Comparison of ENCODE assay signal across 14 mouse cellular contexts in the genomic region with DNA sequence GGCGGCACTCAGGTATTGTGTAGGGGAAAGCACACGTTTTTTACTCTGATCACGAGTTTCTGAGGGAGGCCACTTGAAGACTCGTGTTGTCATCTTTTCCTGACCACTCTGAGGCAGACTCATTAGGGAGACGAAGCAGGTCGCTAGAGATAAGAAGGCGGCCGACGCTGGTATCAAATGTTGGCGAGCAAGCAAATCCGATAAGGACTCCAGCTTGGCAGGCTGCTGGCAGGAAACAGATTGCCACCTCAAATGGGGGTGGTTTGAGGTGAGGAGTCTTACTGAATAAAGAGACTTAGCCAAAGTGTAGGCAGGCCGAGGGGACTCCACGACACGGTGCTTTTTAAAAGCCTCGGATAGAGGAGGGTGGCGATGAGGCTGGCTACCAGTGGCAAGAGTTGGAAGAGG.
DNase-seq lines count a peak whose midpoint lies in the region; ATAC-seq and TF ChIP-seq lines count a peak whose summit lies in the region.
"Had no signal": no experiment of that assay in that cellular context is flagged by ENCODE, and none has a peak within 500 bp of the region (broad histone marks: within the 10 kb centered on the region; RNA-seq: fewer than 3 reads in every experiment).

No protein-coding gene starts in this region.

- H3K4me2 ChIP-seq in heart, embryonic 13.5 days, result peak overlapping the region; percentile 64
- no peak overlapping the region for H3K4me2 ChIP-seq in kidney, embryonic 15.5 days
- H3K4me2 ChIP-seq: hindbrain, embryonic 15.5 days had no signal

- TF ChIP-seq RAD21 in MEL (IDR thresholded peaks at IDR 0.05; ENCODE audit: low read depth, low read length), result no peak

- WGBS in heart, embryonic 13.5 days, result 20% methylated on average over 16 of the region's 16 CpGs
- WGBS in kidney, embryonic 15.5 days, result 76% methylated on average over 16 of the region's 16 CpGs

- TF ChIP-seq CTCF in MEL (IDR thresholded peaks at IDR 0.05 in 2 of 3, conservative IDR thresholded peaks at IDR 0.05 in 1 of 3; ENCODE audit: control insufficient read depth in 1 of 3, insufficient read depth in 1 of 3, low read depth in 2 of 3, low read length in 3 of 3, poor library complexity in 1 of 3, severe bottlenecking in 1 of 3), result no peak

- no peaks in the 10 kb centered on the region for H3K27me3 ChIP-seq in heart, embryonic 13.5 days (replicated peaks)
- H3K27me3 ChIP-seq in MEL (ENCODE audit: control insufficient read depth in 1 of 2, insufficient read depth in 2 of 2, low read length in 2 of 2), result no peaks in the 10 kb centered on the region
- no peaks in the 10 kb centered on the region for H3K27me3 ChIP-seq in kidney, embryonic 15.5 days
- H3K27me3 ChIP-seq: hindbrain, embryonic 15.5 days had no signal

- no peak for DNase-seq in heart, adult 11 months
- peak; percentile 83 for DNase-seq in MEL (ENCODE audit: low read depth, low spot score)
- DNase-seq in frontal cortex, postnatal 14 days (ENCODE audit: low spot score in 2 of 2), result peak; percentile 30 to 36
- DNase-seq in left cerebral cortex, postnatal 36 days (ENCODE audit: low spot score in 2 of 2), result peak; percentile 69 to 77
- no peak for DNase-seq in yolk sac, embryonic 10.5 days (ENCODE audit: low spot score)
- DNase-seq in ovary, postnatal 14 days (ENCODE audit: low spot score), result no peak
- DNase-seq: gastrocnemius, adult 2 months; kidney, adult 9 months; liver, postnatal 0 days; thymus, postnatal 4 days had no signal

- H3K27ac ChIP-seq in heart, embryonic 13.5 days (replicated peaks), result no peak overlapping the region
- H3K27ac ChIP-seq in MEL (ENCODE audit: control insufficient read depth, low read depth, low read length), result peak overlapping the region; percentile 20
- H3K27ac ChIP-seq in kidney, embryonic 15.5 days, result no peak overlapping the region
- H3K27ac ChIP-seq: gastrocnemius, adult 2 months; hindbrain, embryonic 15.5 days; limb, embryonic 10.5 days had no signal

- no peaks in the 10 kb centered on the region for H3K9me3 ChIP-seq in heart, embryonic 13.5 days
- no peaks in the 10 kb centered on the region for H3K9me3 ChIP-seq in MEL (replicated peaks; ENCODE audit: insufficient read depth, low read length)
- no peaks in the 10 kb centered on the region for H3K9me3 ChIP-seq in kidney, embryonic 15.5 days (replicated peaks)
- H3K9me3 ChIP-seq: hindbrain, embryonic 15.5 days; limb, embryonic 10.5 days had no signal

- no peak for TF ChIP-seq POLR2A in MEL (IDR thresholded peaks at IDR 0.05; ENCODE audit: control insufficient read depth in 1 of 2, insufficient read depth in 1 of 2, low read depth in 1 of 2, low read length in 2 of 2, poor library complexity in 1 of 2)

- ATAC-seq in heart, embryonic 13.5 days (ENCODE audit: extremely low read depth, insufficient number of reproducible peaks, low FRiP score, low TSS enrichment), result no peak
- no peak for ATAC-seq in kidney, embryonic 15.5 days (replicated peaks; ENCODE audit: low FRiP score)
- ATAC-seq: liver, postnatal 0 days had no signal

- intact Hi-C loops in left cerebral cortex, postnatal 36 days (cut with DNase I), result loop anchor here (10.0 kb wide), 2 partner anchors 166 to 1194 kb away; no protein-coding TSS in a partner anchor

- H3K9ac ChIP-seq in heart, embryonic 13.5 days, result peak overlapping the region; percentile 28; the same call in 1 of the 2 replicates
- H3K9ac ChIP-seq in MEL (ENCODE audit: control insufficient read depth, low read depth, low read length, poor library complexity, severe bottlenecking), result peak overlapping the region; percentile 10; the same call in 1 of the 2 replicates
- H3K9ac ChIP-seq in kidney, embryonic 15.5 days, result no peak overlapping the region
- H3K9ac ChIP-seq: hindbrain, embryonic 15.5 days; liver, postnatal 0 days had no signal

- peak; percentile 96 to 97 for TF ChIP-seq EP300 in MEL (IDR thresholded peaks at IDR 0.05; ENCODE audit: low read depth in 1 of 2, low read length in 2 of 2)

- H3K4me1 ChIP-seq in heart, embryonic 13.5 days, result peaks cover 13% of the 10 kb centered on the region
- peaks cover 2 to 8% of the 10 kb centered on the region in 2 experiments; a peak in 2 of 4 replicates for H3K4me1 ChIP-seq in MEL (ENCODE audit: control insufficient read depth in 1 of 2, insufficient read depth in 2 of 2, low read length in 2 of 2)
- no peaks in the 10 kb centered on the region for H3K4me1 ChIP-seq in kidney, embryonic 15.5 days
- H3K4me1 ChIP-seq: hindbrain, embryonic 15.5 days; limb, embryonic 10.5 days had no signal

- H3K4me3 ChIP-seq in heart, embryonic 13.5 days, result peak overlapping the region; percentile 31
- peak overlapping the region; percentile 33 to 78 for H3K4me3 ChIP-seq in MEL (ENCODE audit: control insufficient read depth in 1 of 2, insufficient read depth in 1 of 2, low read depth in 2 of 2, low read length in 2 of 2)
- no peak overlapping the region for H3K4me3 ChIP-seq in kidney, embryonic 15.5 days (replicated peaks)
- H3K4me3 ChIP-seq: gastrocnemius, adult 2 months; hindbrain, embryonic 15.5 days; limb, embryonic 10.5 days had no signal

- no peaks in the 10 kb centered on the region for H3K36me3 ChIP-seq in heart, embryonic 13.5 days
- H3K36me3 ChIP-seq in MEL (ENCODE audit: control insufficient read depth in 1 of 2, insufficient read depth in 2 of 2, low read length in 2 of 2), result peaks cover 0 to 7% of the 10 kb centered on the region in 2 experiments; a peak in 2 of 4 replicates
- H3K36me3 ChIP-seq in kidney, embryonic 15.5 days, result no peaks in the 10 kb centered on the region
- H3K36me3 ChIP-seq: hindbrain, embryonic 15.5 days; limb, embryonic 10.5 days had no signal

- H3K79me2 ChIP-seq in MEL (ENCODE audit: control insufficient read depth, insufficient read depth, low read length, poor library complexity), result no peaks in the 10 kb centered on the region

TF ChIP-seq in MEL, 35 proteins besides CTCF, POLR2A, EP300 and RAD21 (continues in another document):
- TF ChIP-seq GABPA (IDR thresholded peaks at IDR 0.05; ENCODE audit: low read depth, low read length) (no peak), TCF12 (IDR thresholded peaks at IDR 0.05; ENCODE audit: low read depth, low read length) (peak; percentile 97), SMC3 (IDR thresholded peaks at IDR 0.05; ENCODE audit: low read depth, low read length) (0 out of 2 replicates have a peak, but pooled peaks have one; percentile 14), POLR2AphosphoS5 (IDR thresholded peaks at IDR 0.05; ENCODE audit: borderline replicate concordance, low read depth, low read length) (no peak), MXI1 (IDR thresholded peaks at IDR 0.05; ENCODE audit: low read depth, low read length) (peak; percentile 77), ZMIZ1 (IDR thresholded peaks at IDR 0.05; ENCODE audit: low read depth, low read length) (no peak), ZC3H11A (IDR thresholded peaks at IDR 0.05; ENCODE audit: low read depth, low read length) (no peak), NRF1 (IDR thresholded peaks at IDR 0.05; ENCODE audit: insufficient read depth, low read depth, low read length, poor library complexity, severe bottlenecking) (no peak), TAL1 (IDR thresholded peaks at IDR 0.05; ENCODE audit: low read length) (peak; percentile 70), JUND (IDR thresholded peaks at IDR 0.05; ENCODE audit: low read depth, low read length) (no peak; the same call in 1 of the 2 replicates), MAFK (IDR thresholded peaks at IDR 0.05; ENCODE audit: borderline replicate concordance, low read depth, low read length) (peak; percentile 58; the same call in 1 of the 2 replicates), GATA1 (IDR thresholded peaks at IDR 0.05; ENCODE audit: low read depth, low read length) (peak; percentile 98), MAX (IDR thresholded peaks at IDR 0.05; ENCODE audit: low read length) (peak; percentile 39; the same call in 1 of the 2 replicates), USF1 (IDR thresholded peaks at IDR 0.05; ENCODE audit: low read depth, low read length) (peak; percentile 41; the same call in 1 of the 2 replicates), E2F4 (IDR thresholded peaks at IDR 0.05; ENCODE audit: borderline replicate concordance, low read depth, low read length) (no peak), SIN3A (IDR thresholded peaks at IDR 0.05; ENCODE audit: low read length) (peak; percentile 81), MYB (IDR thresholded peaks at IDR 0.05; ENCODE audit: low read depth, low read length) (0 out of 2 replicates have a peak, but pooled peaks have one; percentile 29), RCOR1 (IDR thresholded peaks at IDR 0.05; ENCODE audit: low read depth, low read length) (peak; percentile 96), KAT2A (conservative IDR thresholded peaks at IDR 0.05; ENCODE audit: low read depth, low read length) (no peak), MEF2A (IDR thresholded peaks at IDR 0.05; ENCODE audit: extremely low read depth, insufficient replicate concordance, low read depth, low read length, poor library complexity, severe bottlenecking) (peak; percentile 70; the same call in 1 of the 2 replicates), MYC (IDR thresholded peaks at IDR 0.05; ENCODE audit: low read depth, low read length) (peak; percentile 69; the same call in 1 of the 2 replicates), BHLHE40 (IDR thresholded peaks at IDR 0.05; ENCODE audit: borderline replicate concordance, low read depth, low read length) (peak; percentile 85; the same call in 1 of the 2 replicates), MAZ (IDR thresholded peaks at IDR 0.05; ENCODE audit: low read depth, low read length) (peak; percentile 84; the same call in 1 of the 2 replicates), ZNF384 (IDR thresholded peaks at IDR 0.05; ENCODE audit: low read depth, low read length) (0 out of 2 replicates have a peak, but pooled peaks have one; percentile 6), ELF1 (IDR thresholded peaks at IDR 0.05; ENCODE audit: low read depth, low read length) (no peak), UBTF (IDR thresholded peaks at IDR 0.05; ENCODE audit: borderline replicate concordance, insufficient read depth, low read depth, low read length) (no peak), ZKSCAN1 (IDR thresholded peaks at IDR 0.05; ENCODE audit: low read depth, low read length) (no peak), ETS1 (IDR thresholded peaks at IDR 0.05; ENCODE audit: low read depth, low read length) (peak; percentile 94), USF2 (IDR thresholded peaks at IDR 0.05; ENCODE audit: borderline replicate concordance in 1 of 2, insufficient read depth in 1 of 2, low read depth in 1 of 2, low read length in 2 of 2) (no peak), TBP (IDR thresholded peaks at IDR 0.05; ENCODE audit: low read depth, low read length) (no peak), HCFC1 (IDR thresholded peaks at IDR 0.05; ENCODE audit: low read depth, low read length) (0 out of 2 replicates have a peak, but pooled peaks have one; percentile 17), NELFE (IDR thresholded peaks at IDR 0.05; ENCODE audit: low read depth, low read length) (no peak), CHD2 (IDR thresholded peaks at IDR 0.05; ENCODE audit: low read length) (0 out of 2 replicates have a peak, but pooled peaks have one; percentile 17)

Comparison
In these comparisons a context has a peak if more than half of its experiments do, and no peak if none do; other contexts are left out.
1. DNase-seq: peak in MEL (single experiment), frontal cortex, postnatal 14 days (2 of 2) and left cerebral cortex, postnatal 36 days (2 of 2); none in heart, adult 11 months (single experiment), yolk sac, embryonic 10.5 days (single experiment) and ovary, postnatal 14 days (single experiment).